Mouse (Mus musculus) ES-Bruce4 (cell line): ENCODE results near the gene Glb1.

Source experiments
- CTCF ChIP-seq: IDR thresholded peaks from one replicate; pipeline ENCODE4 v1.8.1; 2011; ENCODE audit warnings: low read depth, low read length
- EP300 ChIP-seq: IDR thresholded peaks from 2 replicates; pipeline ENCODE4 v1.6.1; 2011; ENCODE audit warnings: low read depth, low read length; ENCODE audit not compliant: insufficient read depth
- POLR2A ChIP-seq: IDR thresholded peaks from one replicate; pipeline ENCODE4 v1.8.1; 2011; ENCODE audit warnings: low read length; ENCODE audit not compliant: insufficient read depth

DNA sequence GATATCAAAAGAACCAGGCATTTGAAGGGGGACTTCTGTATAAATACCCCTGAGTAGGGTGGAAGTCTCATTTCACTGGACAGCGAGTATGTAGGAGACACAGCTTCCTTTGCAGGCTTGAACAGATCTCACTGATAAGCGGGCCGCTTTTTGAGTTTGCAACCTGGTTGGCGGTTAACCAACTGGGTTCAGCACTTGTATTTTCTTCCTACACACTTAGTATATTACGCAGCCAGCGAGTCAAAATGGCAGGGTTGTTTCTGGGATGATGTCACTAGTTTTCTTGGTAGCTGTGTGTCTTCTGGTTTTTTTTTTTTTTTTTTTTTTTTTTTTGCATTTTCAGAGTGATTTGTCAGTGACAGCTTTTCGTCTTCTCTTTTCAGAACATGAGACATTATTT lies 20.9 kb downstream of the Glb1 start:
- TF ChIP-seq CTCF (no peak), POLR2A (no peak), EP300 (no peak)
